Mouse (Mus musculus) brain, adult 10 weeks (tissue): ENCODE results near the gene Vmn1r76. TPM values are rescaled to one million over a fixed set of nuclear protein-coding genes. Genes with fewer than 3 reads are reported as not detected.

Experiments
- polyA plus RNA-seq: library from polyadenylated mRNA; stranded (reverse); fragments of 350-450 nt; fragmentation: Illumina TruSeq; extraction: RNeasy Lipid Tissue Mini Kit (QIAGEN cat#74804); gene quantifications from one replicate; pipeline ENCODE4 v1.2.3, GENCODE M21; 2015; ENCODE audit warnings: low read depth, low replicate concordance

Gene Vmn1r76
- polyA plus RNA-seq = not detected

DNA sequence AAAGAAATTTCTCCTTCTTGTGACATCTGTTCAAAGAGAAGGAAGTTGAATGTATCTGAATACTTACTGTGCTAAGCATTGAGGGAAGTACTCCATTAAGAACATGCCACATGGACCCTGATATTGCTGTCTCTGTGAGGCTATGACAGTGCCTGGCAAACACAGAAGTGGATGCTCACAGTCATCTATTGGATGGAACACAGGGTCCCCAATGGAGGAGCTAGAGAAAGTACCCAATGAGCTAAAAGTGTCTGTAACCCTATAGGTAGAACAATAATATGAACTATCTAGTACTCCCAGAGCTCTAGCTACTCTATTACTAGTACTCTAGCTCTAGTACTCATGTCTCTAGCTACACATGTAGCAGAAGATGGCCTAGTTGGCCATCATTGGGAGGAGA lies at the start of gene Vmn1r76:
Gene Vmn1r76, minus strand, starts transcription at position 101 of the 400 bp plus-strand sequence.

DNA sequence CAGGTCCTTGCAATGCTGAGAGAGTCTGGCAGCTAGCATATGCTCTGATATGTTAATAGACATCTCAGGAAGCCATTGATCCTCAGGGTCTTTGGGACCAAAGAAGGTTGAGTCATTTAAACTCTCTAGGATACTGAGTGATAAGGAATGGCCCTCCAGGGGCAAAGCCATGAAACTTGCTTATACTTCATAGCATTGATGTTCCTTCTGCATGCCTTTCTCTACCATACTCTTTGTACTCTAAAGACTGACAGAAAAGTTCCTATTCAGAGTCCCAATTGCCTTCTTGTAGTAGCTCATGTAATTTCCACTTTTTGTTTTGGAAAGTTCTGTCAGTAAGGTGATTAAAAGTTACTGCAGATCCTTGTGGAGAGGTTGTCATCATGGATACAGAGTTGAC lies 63.7 kb downstream of the Vmn1r76 start, which contains the start of gene Vmn1r75:
Gene Vmn1r75, plus strand, starts transcription at position 301 of the 400 bp plus-strand sequence.

Other genes starting within 250 kb of the Vmn1r76 start
- not detected for gene Vmn1r73, start 207.9 kb downstream of the Vmn1r76 start, polyA plus RNA-seq
- not detected for gene Vmn1r74, start 104.2 kb downstream of the Vmn1r76 start, polyA plus RNA-seq
- gene Vmn1r75, start 63.6 kb downstream of the Vmn1r76 start, polyA plus RNA-seq = not detected
- not detected for gene Vmn1r77, start 98.5 kb upstream of the Vmn1r76 start, polyA plus RNA-seq
- not detected for gene Vmn1r78, start 212.0 kb upstream of the Vmn1r76 start, polyA plus RNA-seq
- gene Vmn1r79, start 233.1 kb upstream of the Vmn1r76 start, polyA plus RNA-seq = not detected